Mouse (Mus musculus): ENCODE measurements around the gene Rev1.

GRCm38 (mm10) chr1:38012509-38012908 is 117.1 kb downstream of the Rev1 start:
- TF ChIP-seq CTCF (IDR thresholded peaks at IDR 0.05; ENCODE audit: low read depth, low read length) (no peak), POLR2A (IDR thresholded peaks at IDR 0.05; ENCODE audit: extremely low read depth, insufficient read depth, low read length) (no peak)
